Mouse (Mus musculus): ENCODE results near the gene Nhlrc1.

The Nhlrc1 gene

GRCm38 (mm10) chr13:47001590-47001989, 13.1 kb downstream of the Nhlrc1 start:
- no peak for DNase-seq (ENCODE audit: low spot score in 2 of 2)

GRCm38 (mm10) chr13:46999498-46999897, 15.2 kb downstream of the Nhlrc1 start:
- no peak for DNase-seq (ENCODE audit: low spot score in 2 of 2)

- no peak for DNase-seq (ENCODE audit: low spot score in 2 of 2)
Observed at GRCm38 (mm10) chr13:46997355-46997754, 17.3 kb downstream of the Nhlrc1 start.

GRCm38 (mm10) chr13:46993274-46993551, 21.4 kb downstream of the Nhlrc1 start:
- no peak for DNase-seq (ENCODE audit: low spot score in 2 of 2)

- no peak for DNase-seq (ENCODE audit: low spot score in 2 of 2)
Observed at GRCm38 (mm10) chr13:46992516-46993273, 22.0 kb downstream of the Nhlrc1 start.

- no peak for DNase-seq (ENCODE audit: low spot score in 2 of 2)
Observed at GRCm38 (mm10) chr13:46990376-46991011, 24.2 kb downstream of the Nhlrc1 start.

- no peak for DNase-seq (ENCODE audit: low spot score in 2 of 2)
Observed at GRCm38 (mm10) chr13:46987941-46988340, 26.7 kb downstream of the Nhlrc1 start.

GRCm38 (mm10) chr13:46986208-46986607, 28.4 kb downstream of the Nhlrc1 start:
- no peak for DNase-seq (ENCODE audit: low spot score in 2 of 2)

GRCm38 (mm10) chr13:46983878-46984277, 30.8 kb downstream of the Nhlrc1 start:
- DNase-seq (ENCODE audit: low spot score in 2 of 2): no peak

GRCm38 (mm10) chr13:46979836-46980490, 34.7 kb downstream of the Nhlrc1 start:
- DNase-seq (ENCODE audit: low spot score in 2 of 2): no peak

GRCm38 (mm10) chr13:46976532-46976931, 38.1 kb downstream of the Nhlrc1 start:
- DNase-seq (ENCODE audit: low spot score in 2 of 2): no peak

- DNase-seq (ENCODE audit: low spot score in 2 of 2): no peak
Observed at GRCm38 (mm10) chr13:46975930-46976329, 38.7 kb downstream of the Nhlrc1 start.

- no peak for DNase-seq (ENCODE audit: low spot score in 2 of 2)
Observed at GRCm38 (mm10) chr13:46975031-46975551, 39.6 kb downstream of the Nhlrc1 start.

GRCm38 (mm10) chr13:46970286-46970945, 44.2 kb downstream of the Nhlrc1 start:
- no peak for DNase-seq (ENCODE audit: low spot score in 2 of 2)

- no peak for DNase-seq (ENCODE audit: low spot score in 2 of 2)
Observed at GRCm38 (mm10) chr13:46968626-46969025, 46.0 kb downstream of the Nhlrc1 start.

- no peak for DNase-seq (ENCODE audit: low spot score in 2 of 2)
Observed at GRCm38 (mm10) chr13:46967308-46967707, 47.3 kb downstream of the Nhlrc1 start.

All from right cerebral cortex, adult 2 months (tissue).